13 mouse cellular contexts compared by ENCODE assay signal in the genomic region with DNA sequence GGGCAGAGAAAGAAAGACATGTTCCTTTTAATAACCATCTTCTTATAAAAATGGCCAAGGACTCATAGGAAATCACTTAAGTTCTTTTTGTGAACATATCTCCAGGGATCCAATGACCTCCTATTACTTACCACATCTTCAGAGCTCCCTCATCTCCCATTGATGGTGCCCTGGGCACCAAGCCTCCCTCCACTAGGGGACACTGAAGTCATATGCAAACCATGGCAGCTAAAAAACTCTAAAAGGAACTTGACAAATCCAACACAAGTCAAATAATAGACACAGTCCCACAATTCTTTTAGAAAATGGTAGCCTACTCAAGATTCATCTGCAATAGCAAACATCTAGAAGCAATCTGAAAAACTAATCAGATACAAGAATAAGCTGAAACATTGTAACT.
A peak's percentile ranks its signal among the peaks of the same experiment; 100 is the strongest.
DNase-seq lines count a peak whose midpoint lies in the region; ATAC-seq and TF ChIP-seq lines count a peak whose summit lies in the region.
"Had no signal": no experiment of that assay in that cellular context is flagged by ENCODE, and none has a peak within 500 bp of the region (broad histone marks: within the 10 kb centered on the region; RNA-seq: fewer than 3 reads in every experiment).

No protein-coding gene starts in this region.

- no peak for TF ChIP-seq EP300 in lung, postnatal 0 days (IDR thresholded peaks at IDR 0.05)

- H3K9ac ChIP-seq in kidney, embryonic 15.5 days = no peak overlapping the region
- H3K9ac ChIP-seq in lung, postnatal 0 days (replicated peaks; ENCODE audit: low read depth) = no peak overlapping the region
- H3K9ac ChIP-seq: midbrain, embryonic 13.5 days; neural tube, embryonic 15.5 days; stomach, embryonic 15.5 days had no signal

- H3K27me3 ChIP-seq in kidney, adult 2 months (replicated peaks; ENCODE audit: control insufficient read depth, insufficient read depth, low read length) = no peaks in the 10 kb centered on the region
- no peaks in the 10 kb centered on the region for H3K27me3 ChIP-seq in kidney, embryonic 15.5 days
- H3K27me3 ChIP-seq in lung, postnatal 0 days (replicated peaks; ENCODE audit: insufficient read depth, low read length) = no peaks in the 10 kb centered on the region
- H3K27me3 ChIP-seq: midbrain, embryonic 13.5 days; neural tube, embryonic 15.5 days; stomach, embryonic 15.5 days had no signal

- no peak overlapping the region for H3K4me3 ChIP-seq in kidney, adult 2 months (ENCODE audit: insufficient read depth, low read depth, low read length)
- H3K4me3 ChIP-seq in kidney, embryonic 15.5 days (replicated peaks) = no peak overlapping the region
- no peak overlapping the region for H3K4me3 ChIP-seq in lung, postnatal 0 days (ENCODE audit: low read depth, low read length)
- H3K4me3 ChIP-seq: midbrain, embryonic 13.5 days; neural tube, embryonic 15.5 days; stomach, embryonic 15.5 days had no signal

- peak; percentile 34 for DNase-seq in adrenal gland, postnatal 10 days
- no peak for DNase-seq in adrenal gland, postnatal 4 days (ENCODE audit: low spot score in 2 of 2)
- DNase-seq in kidney, adult 2 months = peak; percentile 22
- peak; percentile 27 for DNase-seq in lung, postnatal 0 days (ENCODE audit: low spot score)
- no peak for DNase-seq in lung, postnatal 14 days
- DNase-seq in lung, postnatal 36 days = peak; percentile 25
- DNase-seq: cerebellum, postnatal 36 days; right cerebral cortex, postnatal 14 days had no signal

- no peak overlapping the region for H3K27ac ChIP-seq in kidney, adult 2 months (ENCODE audit: insufficient read depth, low read depth, low read length)
- H3K27ac ChIP-seq in kidney, embryonic 15.5 days = no peak overlapping the region
- no peak overlapping the region for H3K27ac ChIP-seq in lung, postnatal 0 days (ENCODE audit: low read length)
- H3K27ac ChIP-seq: midbrain, embryonic 13.5 days; neural tube, embryonic 15.5 days; stomach, embryonic 15.5 days had no signal

- H3K4me2 ChIP-seq in kidney, embryonic 15.5 days = no peak overlapping the region
- no peak overlapping the region for H3K4me2 ChIP-seq in lung, postnatal 0 days (replicated peaks; ENCODE audit: low read depth, low read length)
- H3K4me2 ChIP-seq: midbrain, embryonic 13.5 days; neural tube, embryonic 15.5 days; stomach, embryonic 15.5 days had no signal

- no peak for TF ChIP-seq POLR2A in kidney, adult 2 months (IDR thresholded peaks at IDR 0.05; ENCODE audit: low read depth, low read length)

- no peak for ATAC-seq in kidney, embryonic 15.5 days (replicated peaks; ENCODE audit: low FRiP score)
- ATAC-seq in lung, postnatal 0 days = no peak
- ATAC-seq in inflammation-experienced regulatory T-cells, adult 6 months = no peak
- ATAC-seq: midbrain, embryonic 13.5 days had no signal

- H3K4me1 ChIP-seq in kidney, adult 2 months (ENCODE audit: control insufficient read depth, insufficient read depth, low read length) = no peaks in the 10 kb centered on the region
- no peaks in the 10 kb centered on the region for H3K4me1 ChIP-seq in kidney, embryonic 15.5 days
- H3K4me1 ChIP-seq in lung, postnatal 0 days (ENCODE audit: insufficient read depth, low read depth, low read length) = no peaks in the 10 kb centered on the region
- H3K4me1 ChIP-seq: midbrain, embryonic 13.5 days; neural tube, embryonic 15.5 days; stomach, embryonic 15.5 days had no signal

- H3K9me3 ChIP-seq in kidney, embryonic 15.5 days (replicated peaks) = no peaks in the 10 kb centered on the region
- no peaks in the 10 kb centered on the region for H3K9me3 ChIP-seq in lung, postnatal 0 days (ENCODE audit: low read length)
- H3K9me3 ChIP-seq: midbrain, embryonic 13.5 days; neural tube, embryonic 15.5 days; stomach, embryonic 15.5 days had no signal

- H3K36me3 ChIP-seq in kidney, adult 2 months (ENCODE audit: control insufficient read depth, insufficient read depth, low read length) = no peaks in the 10 kb centered on the region
- H3K36me3 ChIP-seq in kidney, embryonic 15.5 days = no peaks in the 10 kb centered on the region
- H3K36me3 ChIP-seq in lung, postnatal 0 days (ENCODE audit: insufficient read depth, low read length) = no peaks in the 10 kb centered on the region
- H3K36me3 ChIP-seq: midbrain, embryonic 13.5 days; neural tube, embryonic 15.5 days; stomach, embryonic 15.5 days had no signal

- peak; percentile 78 for TF ChIP-seq CTCF in kidney, adult 2 months (conservative IDR thresholded peaks at IDR 0.05; ENCODE audit: insufficient read depth, insufficient read length, low read depth, low read length)
- peak; percentile 70 for TF ChIP-seq CTCF in lung, postnatal 0 days (IDR thresholded peaks at IDR 0.05)

Comparison
In these comparisons a context has a peak if more than half of its experiments do, and no peak if none do; other contexts are left out.
1. DNase-seq: peak in adrenal gland, postnatal 10 days (single experiment), kidney, adult 2 months (single experiment), lung, postnatal 0 days (single experiment) and lung, postnatal 36 days (single experiment); none in adrenal gland, postnatal 4 days (0 of 2) and lung, postnatal 14 days (single experiment).